Mouse (Mus musculus) lung, embryonic 16.5 days (tissue): ENCODE measurements around the gene Slc35f4. TPM values are rescaled to one million over a fixed set of nuclear protein-coding genes. Genes with fewer than 3 reads are reported as not detected.
A peak's percentile ranks its signal among the peaks of the same experiment; 100 is the strongest.

Experiments
- ATAC-seq: fragments of 200-750 bp; cut with Nextera tagmentation; 2 replicates; pipeline ENCODE4 v1.8.0; 2017; ENCODE audit warnings: low read depth, mild to moderate bottlenecking, moderate library complexity
- H3K27ac ChIP-seq: fragments of 300-500 bp; sonication (generic); 2 replicates; pipeline ENCODE4 v1.5.1; 2014; ENCODE audit warnings: mild to moderate bottlenecking, control low read depth, low read length
- H3K27me3 ChIP-seq: fragments of 300-500 bp; sonication (generic); 2 replicates; pipeline ENCODE4 v1.6.1; 2014; ENCODE audit warnings: low read depth, low read length, mixed read lengths; ENCODE audit not compliant: control insufficient read depth, insufficient read depth
- H3K36me3 ChIP-seq: fragments of 300-500 bp; sonication (generic); 2 replicates; pipeline ENCODE4 v1.6.1; 2014; ENCODE audit warnings: low read length; ENCODE audit not compliant: control insufficient read depth, insufficient read depth
- H3K4me1 ChIP-seq: fragments of 300-500 bp; sonication (generic); replicated peaks from 2 replicates; pipeline ENCODE4 v1.6.1; 2014; ENCODE audit warnings: low read length, mixed read lengths; ENCODE audit not compliant: control insufficient read depth, insufficient read depth
- H3K4me2 ChIP-seq: fragments of 300-500 bp; sonication (generic); 2 replicates; pipeline ENCODE4 v1.6.1; 2014; ENCODE audit warnings: low read depth, low read length, control low read depth
- H3K4me3 ChIP-seq: fragments of 300-500 bp; sonication (generic); 2 replicates; pipeline ENCODE4 v1.5.1; 2014; ENCODE audit warnings: mild to moderate bottlenecking, low read length, control low read depth
- H3K9ac ChIP-seq: fragments of 300-500 bp; sonication (generic); 2 replicates; pipeline ENCODE4 v1.6.1; 2014; ENCODE audit warnings: low read length, control low read depth
- H3K9me3 ChIP-seq: fragments of 300-500 bp; sonication (generic); 2 replicates; pipeline ENCODE4 v1.6.1; 2016; ENCODE audit warnings: low read length; ENCODE audit not compliant: control insufficient read depth
- WGBS: fragments of 180-500 bp; shearing (Covaris S2); extraction: QIAGEN DNeasy Blood & Tissue Kit; methylation state at CpG from one replicate; pipeline ENCODE4 v1.1.7; 2014; 5-methylcytosine and 5-hydroxymethylcytosine counted together
- microRNA-seq: library from miRNA; unstranded; fragments of <30 nt; microRNA quantifications from one replicate; pipeline ENCODE4, GENCODE M21; 2016
- polyA plus RNA-seq: library from polyadenylated mRNA; unstranded; fragments of >200 nt; fragmentation: Nextera tagmentation; extraction: Ambion mirVana; gene quantifications from 2 replicates; pipeline ENCODE4 v1.2.1, GENCODE M21; 2015

The Slc35f4 gene
- polyA plus RNA-seq, 1 experiment from 2014 or later: not detected

- WGBS: 64% methylated on average over 5 of the region's 5 CpGs
- Histone ChIP-seq H3K27ac (no peak overlapping the region), H3K9ac (no peak overlapping the region), H3K9me3 (no peaks in the 10 kb centered on the region), H3K4me1 (no peaks in the 10 kb centered on the region), H3K4me2 (no peak overlapping the region), H3K4me3 (no peak overlapping the region), H3K36me3 (no peaks in the 10 kb centered on the region), H3K27me3 (no peaks in the 10 kb centered on the region)
- peak; percentile 71 for ATAC-seq
Measured at GRCm38 (mm10) chr14:49265286-49266002, 260.4 kb downstream of the Slc35f4 start.

Small RNA genes lying within 50 kb of the gene (microRNA-seq; reads per million reads assigned to microRNA genes)
- gene Gm22949: not detected
